ENCODE assay signal across 35 mouse cellular contexts in the genomic region with DNA sequence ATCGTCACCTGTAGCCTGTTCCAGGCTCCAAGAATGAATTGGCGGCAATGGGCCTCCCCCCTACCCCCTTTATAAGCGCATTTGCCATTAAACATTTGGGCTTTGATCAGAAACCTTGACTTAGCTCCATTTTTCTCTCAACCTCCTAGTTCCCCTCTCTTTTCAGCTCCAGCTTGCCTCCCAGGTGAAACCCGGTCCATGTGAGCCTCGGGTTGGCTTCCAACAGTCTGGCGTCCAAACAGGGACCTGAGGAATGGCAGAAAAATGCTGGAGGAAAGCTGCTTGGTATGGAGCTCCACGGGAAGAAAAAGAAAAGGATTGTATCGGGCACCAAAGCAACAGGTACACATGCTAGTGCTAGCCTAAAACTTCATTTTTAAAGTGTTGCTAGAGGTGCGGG. TPM values are rescaled to one million over a fixed set of nuclear protein-coding genes. Genes with fewer than 3 reads are reported as not detected.
"Had no signal": no experiment of that assay in that cellular context is flagged by ENCODE, and none has a peak within 500 bp of the region (broad histone marks: within the 10 kb centered on the region; RNA-seq: fewer than 3 reads in every experiment).

No protein-coding gene starts in this region.

- H3K9me3 ChIP-seq: heart, embryonic 10.5 days; heart, embryonic 12.5 days; intestine, embryonic 15.5 days; limb, embryonic 10.5 days; liver, embryonic 13.5 days; liver, embryonic 15.5 days had no signal

- H3K4me3 ChIP-seq: gastrocnemius, adult 2 months; heart, adult 2 months; heart, embryonic 10.5 days; heart, embryonic 12.5 days; hindbrain, embryonic 10.5 days; hindbrain, embryonic 12.5 days; intestine, embryonic 15.5 days; left cerebral cortex, adult 2 months; limb, embryonic 10.5 days; limb, embryonic 12.5 days; liver, embryonic 13.5 days; liver, embryonic 15.5 days had no signal

- H3K36me3 ChIP-seq: heart, embryonic 10.5 days; heart, embryonic 12.5 days; hindbrain, embryonic 10.5 days; hindbrain, embryonic 12.5 days; intestine, embryonic 15.5 days; limb, embryonic 10.5 days; limb, embryonic 12.5 days; liver, embryonic 13.5 days; liver, embryonic 15.5 days had no signal

- H3K27me3 ChIP-seq: heart, embryonic 12.5 days; hindbrain, embryonic 12.5 days; intestine, embryonic 15.5 days; limb, embryonic 12.5 days; liver, embryonic 13.5 days; liver, embryonic 15.5 days had no signal

- DNase-seq: gastrocnemius, adult 2 months; gastrocnemius, postnatal 10 days; gastrocnemius, postnatal 25 days; heart, adult 2 months; heart, postnatal 10 days; heart, postnatal 4 days; kidney, adult 18-20 months; kidney, adult 8-10 months; kidney, postnatal 10 days; kidney, postnatal 36 days; layer of hippocampus, adult 9-11 months; liver; liver, embryonic 13.5 days had no signal

- H3K27ac ChIP-seq: gastrocnemius, adult 2 months; heart, adult 2 months; heart, embryonic 10.5 days; hindbrain, embryonic 10.5 days; hindbrain, embryonic 12.5 days; hindbrain, embryonic 14.5 days; intestine, embryonic 15.5 days; left cerebral cortex, adult 2 months; limb, embryonic 10.5 days; limb, embryonic 12.5 days; liver, embryonic 13.5 days; liver, embryonic 15.5 days had no signal

- ATAC-seq: hindbrain, embryonic 16.5 days; inflammation-experienced regulatory T-cells, adult 6 months; intestine, embryonic 15.5 days; intestine, postnatal 0 days had no signal

- H3K4me1 ChIP-seq: heart, embryonic 10.5 days; heart, embryonic 12.5 days; hindbrain, embryonic 10.5 days; hindbrain, embryonic 12.5 days; intestine, embryonic 15.5 days; limb, embryonic 10.5 days; limb, embryonic 12.5 days; liver, embryonic 13.5 days; liver, embryonic 15.5 days had no signal

- H3K9ac ChIP-seq: heart, embryonic 12.5 days; hindbrain, embryonic 12.5 days; hindbrain, embryonic 14.5 days; intestine, embryonic 15.5 days; limb, embryonic 12.5 days; liver, embryonic 13.5 days; liver, embryonic 15.5 days had no signal

- H3K4me2 ChIP-seq: heart, embryonic 12.5 days; hindbrain, embryonic 12.5 days; hindbrain, embryonic 14.5 days; intestine, embryonic 15.5 days; limb, embryonic 12.5 days; liver, embryonic 11.5 days; liver, embryonic 13.5 days; liver, embryonic 15.5 days had no signal

RNA-seq across cellular contexts. Expression of gene Fcrl5, which starts 31.8 kb away (rescaled TPM):
- total RNA-seq: gastrocnemius, adult 2 months; gastrocnemius, postnatal 10 days; gastrocnemius, postnatal 25 days; gastrocnemius, postnatal 4 days; heart, postnatal 10 days; heart, postnatal 25 days; heart, postnatal 4 days; layer of hippocampus, adult 18-20 months; left cerebral cortex, adult 2 months had no signal
- polyA plus RNA-seq: heart, embryonic 10.5 days; heart, embryonic 12.5 days; heart, embryonic 14.5 days; heart, embryonic 16.5 days; hindbrain, embryonic 10.5 days; hindbrain, embryonic 12.5 days; hindbrain, embryonic 14.5 days; hindbrain, embryonic 16.5 days; intestine, embryonic 15.5 days; intestine, postnatal 0 days; kidney, embryonic 14.5 days; kidney, embryonic 16.5 days; limb, embryonic 10.5 days; limb, embryonic 12.5 days; limb, embryonic 14.5 days; liver, embryonic 11.5 days; liver, embryonic 13.5 days; liver, embryonic 15.5 days had no signal
